Mouse (Mus musculus): Measurements from ENCODE around the gene Ryr1. TPM values are rescaled to one million over a fixed set of nuclear protein-coding genes. Genes with fewer than 3 reads are reported as not detected.

Gene Ryr1
- polyA plus RNA-seq, 1 experiment: 9.5 TPM

- no peak for TF ChIP-seq CTCF (IDR thresholded peaks at IDR 0.05; ENCODE audit: borderline replicate concordance, insufficient read depth, low read depth, low read length)
- no peak for TF ChIP-seq POLR2A (IDR thresholded peaks at IDR 0.05; ENCODE audit: borderline replicate concordance, insufficient read depth, low read length)
- no peak overlapping the region for H3K27ac ChIP-seq (ENCODE audit: insufficient read depth, low read length)
- H3K4me3 ChIP-seq (replicated peaks; ENCODE audit: insufficient read depth, low read depth, low read length): no peak overlapping the region
- no peaks in the 10 kb centered on the region for H3K27me3 ChIP-seq (ENCODE audit: control insufficient read depth, insufficient read depth, low read length)
- no peak for DNase-seq
- H3K4me1 ChIP-seq (ENCODE audit: control insufficient read depth, insufficient read depth, low read length): no peaks in the 10 kb centered on the region
- 65% methylated on average over 9 of the region's 9 CpGs for WGBS
These were observed 117.5 kb downstream of the Ryr1 start for GRCm38 (mm10) chr7:29007224-29008101.

DNA sequence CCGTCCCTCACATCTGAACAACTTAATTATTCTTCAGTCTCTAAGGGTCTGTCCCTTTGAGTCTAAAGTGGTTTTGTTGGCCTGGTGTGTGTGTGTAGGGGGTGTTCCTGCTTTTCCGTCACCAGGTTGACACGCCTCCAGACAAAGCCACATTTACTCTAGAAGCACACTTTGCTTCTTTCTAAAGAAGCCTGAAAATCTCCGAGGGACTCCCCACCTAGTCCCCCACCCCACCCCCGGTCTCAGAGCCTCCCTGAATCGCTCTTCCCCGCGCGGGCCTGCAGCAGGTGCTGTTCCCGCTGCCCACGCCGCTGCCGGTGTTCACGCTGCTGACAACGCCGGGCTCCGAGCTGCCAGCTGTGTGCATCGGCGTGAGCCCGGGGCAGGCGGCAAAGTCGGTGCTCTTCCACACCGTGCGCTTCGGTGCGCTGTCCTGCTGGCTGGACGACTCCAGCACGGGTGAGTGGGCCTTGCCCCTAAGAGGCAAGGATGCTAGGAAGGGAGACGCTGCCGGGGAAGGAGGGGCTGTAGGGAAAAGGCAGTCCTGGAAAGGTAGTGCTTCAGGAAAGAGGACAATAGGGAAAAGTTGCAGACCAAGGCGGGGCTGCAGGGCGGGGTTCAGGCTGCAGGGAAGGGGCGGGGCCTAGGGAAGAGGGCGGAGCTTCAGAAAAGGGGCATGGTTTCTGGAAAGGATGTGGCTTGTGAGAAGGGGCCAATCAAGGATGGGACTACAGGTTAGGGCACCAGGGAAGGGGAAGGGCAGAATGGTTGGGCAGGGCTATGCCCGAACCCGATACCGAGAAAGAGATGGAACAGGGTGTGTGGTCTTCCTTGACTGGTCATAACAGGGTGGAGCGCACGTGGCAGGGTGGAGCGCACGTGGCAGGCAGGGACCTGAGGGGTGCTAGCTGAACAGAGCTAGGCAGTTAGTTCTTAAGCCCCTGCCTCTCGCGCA is 124.1 kb downstream of the Ryr1 start:
- DNase-seq: no peak
- Histone ChIP-seq H3K4me1 (ENCODE audit: control insufficient read depth, insufficient read depth, low read length) (0 out of 2 replicates have a peak, but pooled peaks cover 3% of the 10 kb centered on the region), H3K27ac (ENCODE audit: insufficient read depth, low read length) (no peak overlapping the region), H3K27me3 (ENCODE audit: control insufficient read depth, insufficient read depth, low read length) (no peaks in the 10 kb centered on the region), H3K4me3 (replicated peaks; ENCODE audit: insufficient read depth, low read depth, low read length) (no peak overlapping the region)
- TF ChIP-seq CTCF (IDR thresholded peaks at IDR 0.05; ENCODE audit: borderline replicate concordance, insufficient read depth, low read depth, low read length) (no peak), POLR2A (IDR thresholded peaks at IDR 0.05; ENCODE audit: borderline replicate concordance, insufficient read depth, low read length) (no peak)
- 9% methylated on average over 43 of the region's 43 CpGs for WGBS

- 79% methylated on average over 3 of the region's 3 CpGs for WGBS
- no peak for DNase-seq
- Histone ChIP-seq H3K27ac (ENCODE audit: insufficient read depth, low read length) (no peak overlapping the region), H3K4me3 (replicated peaks; ENCODE audit: insufficient read depth, low read depth, low read length) (no peak overlapping the region), H3K27me3 (ENCODE audit: control insufficient read depth, insufficient read depth, low read length) (no peaks in the 10 kb centered on the region), H3K4me1 (ENCODE audit: control insufficient read depth, insufficient read depth, low read length) (no peaks in the 10 kb centered on the region)
- no peak for TF ChIP-seq CTCF (IDR thresholded peaks at IDR 0.05; ENCODE audit: borderline replicate concordance, insufficient read depth, low read depth, low read length)
- no peak for TF ChIP-seq POLR2A (IDR thresholded peaks at IDR 0.05; ENCODE audit: borderline replicate concordance, insufficient read depth, low read length)
These were observed 131.6 kb downstream of the Ryr1 start for GRCm38 (mm10) chr7:28993402-28993801.

- TF ChIP-seq POLR2A (IDR thresholded peaks at IDR 0.05; ENCODE audit: borderline replicate concordance, insufficient read depth, low read length): no peak
- 0 out of 2 replicates have a peak, but pooled peaks have one; percentile 1 for TF ChIP-seq CTCF (IDR thresholded peaks at IDR 0.05; ENCODE audit: borderline replicate concordance, insufficient read depth, low read depth, low read length)
- WGBS: 81% methylated on average over 3 of the region's 3 CpGs
- no peak overlapping the region for H3K27ac ChIP-seq (ENCODE audit: insufficient read depth, low read length)
- H3K4me1 ChIP-seq (ENCODE audit: control insufficient read depth, insufficient read depth, low read length): no peaks in the 10 kb centered on the region
- H3K4me3 ChIP-seq (replicated peaks; ENCODE audit: insufficient read depth, low read depth, low read length): no peak overlapping the region
- no peak for DNase-seq
- no peaks in the 10 kb centered on the region for H3K27me3 ChIP-seq (ENCODE audit: control insufficient read depth, insufficient read depth, low read length)
These were observed 132.0 kb downstream of the Ryr1 start for GRCm38 (mm10) chr7:28992997-28993396.

DNA sequence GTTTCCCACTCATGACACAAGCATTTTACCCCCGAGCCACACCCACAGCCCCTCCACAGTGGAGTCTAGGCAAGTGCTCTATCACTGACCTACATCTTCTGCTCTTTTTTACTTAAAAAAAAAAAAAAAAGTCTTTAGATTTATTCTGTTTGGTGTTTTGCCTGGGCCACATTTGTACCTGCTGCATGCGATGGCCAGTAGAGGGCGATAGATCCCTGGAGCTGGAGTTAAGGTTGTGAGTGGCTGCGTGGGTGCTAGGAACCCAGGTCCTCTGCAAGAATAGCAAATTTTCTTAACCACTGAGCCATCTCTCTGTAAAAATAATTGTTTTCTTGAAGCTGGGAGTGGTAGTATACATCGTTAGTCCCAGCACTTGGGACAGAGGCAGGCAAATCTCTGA is 133.4 kb downstream of the Ryr1 start:
- DNase-seq: no peak
- Histone ChIP-seq H3K27ac (ENCODE audit: insufficient read depth, low read length) (no peak overlapping the region), H3K27me3 (ENCODE audit: control insufficient read depth, insufficient read depth, low read length) (no peaks in the 10 kb centered on the region), H3K4me3 (replicated peaks; ENCODE audit: insufficient read depth, low read depth, low read length) (no peak overlapping the region), H3K4me1 (ENCODE audit: control insufficient read depth, insufficient read depth, low read length) (no peaks in the 10 kb centered on the region)
- 64% methylated on average over 5 of the region's 5 CpGs for WGBS
- TF ChIP-seq CTCF (IDR thresholded peaks at IDR 0.05; ENCODE audit: borderline replicate concordance, insufficient read depth, low read depth, low read length): no peak
- no peak for TF ChIP-seq POLR2A (IDR thresholded peaks at IDR 0.05; ENCODE audit: borderline replicate concordance, insufficient read depth, low read length)

- no peak for DNase-seq
- WGBS: 55% methylated on average over 13 of the region's 14 CpGs
- Histone ChIP-seq H3K4me3 (replicated peaks; ENCODE audit: insufficient read depth, low read depth, low read length) (no peak overlapping the region), H3K4me1 (ENCODE audit: control insufficient read depth, insufficient read depth, low read length) (no peaks in the 10 kb centered on the region), H3K27me3 (ENCODE audit: control insufficient read depth, insufficient read depth, low read length) (no peaks in the 10 kb centered on the region), H3K27ac (ENCODE audit: insufficient read depth, low read length) (no peak overlapping the region)
- no peak for TF ChIP-seq POLR2A (IDR thresholded peaks at IDR 0.05; ENCODE audit: borderline replicate concordance, insufficient read depth, low read length)
- no peak for TF ChIP-seq CTCF (IDR thresholded peaks at IDR 0.05; ENCODE audit: borderline replicate concordance, insufficient read depth, low read depth, low read length)
These were observed 134.2 kb downstream of the Ryr1 start for GRCm38 (mm10) chr7:28990766-28991273.

DNA sequence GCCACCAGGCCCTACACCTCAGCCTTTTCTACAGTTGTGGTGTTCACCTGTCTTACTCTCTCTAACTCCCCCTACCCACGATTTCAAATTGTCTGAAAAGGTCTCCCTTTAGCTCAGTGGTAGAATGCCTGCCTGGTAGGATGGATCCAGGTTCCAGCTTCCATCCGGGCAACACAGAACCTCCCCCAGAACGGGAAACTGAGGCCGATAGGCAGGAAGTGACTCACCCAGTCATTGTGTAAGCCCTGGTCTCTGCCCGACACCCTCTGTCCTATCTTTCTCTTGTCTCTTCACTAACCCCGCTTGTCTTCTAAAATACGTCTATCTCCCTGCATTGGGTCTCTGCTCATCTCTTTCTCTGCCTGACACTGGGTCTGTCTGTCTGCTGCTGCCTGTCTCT is 139.8 kb downstream of the Ryr1 start:
- no peak for DNase-seq
- TF ChIP-seq CTCF (IDR thresholded peaks at IDR 0.05; ENCODE audit: borderline replicate concordance, insufficient read depth, low read depth, low read length): no peak
- no peak for TF ChIP-seq POLR2A (IDR thresholded peaks at IDR 0.05; ENCODE audit: borderline replicate concordance, insufficient read depth, low read length)
- no peak overlapping the region for H3K4me3 ChIP-seq (replicated peaks; ENCODE audit: insufficient read depth, low read depth, low read length)
- WGBS: 87% methylated on average over 7 of the region's 7 CpGs
- H3K27me3 ChIP-seq (ENCODE audit: control insufficient read depth, insufficient read depth, low read length): no peaks in the 10 kb centered on the region
- 0 out of 2 replicates have a peak, but pooled peaks cover 7% of the 10 kb centered on the region for H3K4me1 ChIP-seq (ENCODE audit: control insufficient read depth, insufficient read depth, low read length)
- no peak overlapping the region for H3K27ac ChIP-seq (ENCODE audit: insufficient read depth, low read length)
